Mouse (Mus musculus): ENCODE results near the gene Chit1. TPM values are rescaled to one million over a fixed set of nuclear protein-coding genes. Genes with fewer than 3 reads are reported as not detected.

The Chit1 gene
- total and polyA plus RNA-seq, 3 experiments, result not detected

- no peak overlapping the region for H3K27ac ChIP-seq (ENCODE audit: control insufficient read depth, low read depth, low read length)
- H3K4me1 ChIP-seq (ENCODE audit: control insufficient read depth in 1 of 2, insufficient read depth in 2 of 2, low read length in 2 of 2), result peaks cover 19 to 45% of the 10 kb centered on the region in 2 experiments
- TF ChIP-seq MAX (IDR thresholded peaks at IDR 0.05; ENCODE audit: low read length), result no peak
- TF ChIP-seq POLR2AphosphoS5 (IDR thresholded peaks at IDR 0.05; ENCODE audit: borderline replicate concordance, low read depth, low read length), result no peak
- TF ChIP-seq NRF1 (IDR thresholded peaks at IDR 0.05; ENCODE audit: insufficient read depth, low read depth, low read length, poor library complexity, severe bottlenecking), result no peak
- no peak for DNase-seq (ENCODE audit: low read depth, low spot score)
- peaks cover 0 to 27% of the 10 kb centered on the region in 2 experiments; a peak in 2 of 4 replicates for H3K36me3 ChIP-seq (ENCODE audit: control insufficient read depth in 1 of 2, insufficient read depth in 2 of 2, low read length in 2 of 2)
- H3K9me3 ChIP-seq (replicated peaks; ENCODE audit: insufficient read depth, low read length), result no peaks in the 10 kb centered on the region
- H3K79me2 ChIP-seq (ENCODE audit: control insufficient read depth, insufficient read depth, low read length, poor library complexity), result no peaks in the 10 kb centered on the region
- H3K4me3 ChIP-seq (ENCODE audit: control insufficient read depth in 1 of 2, insufficient read depth in 1 of 2, low read depth in 2 of 2, low read length in 2 of 2), result no peak overlapping the region
- no peaks in the 10 kb centered on the region for H3K27me3 ChIP-seq (ENCODE audit: control insufficient read depth in 1 of 2, insufficient read depth in 2 of 2, low read length in 2 of 2)
- no peak overlapping the region for H3K9ac ChIP-seq (ENCODE audit: control insufficient read depth, low read depth, low read length, poor library complexity, severe bottlenecking)
Observed at GRCm38 (mm10) chr1:134071411-134072018, 39.5 kb upstream of the Chit1 start.

GRCm38 (mm10) chr1:134073061-134073564 is 37.9 kb upstream of the Chit1 start:
- Histone ChIP-seq H3K9ac (ENCODE audit: control insufficient read depth, low read depth, low read length, poor library complexity, severe bottlenecking) (peak overlapping the region; percentile 20; the same call in 1 of the 2 replicates), H3K4me1 (ENCODE audit: control insufficient read depth in 1 of 2, insufficient read depth in 2 of 2, low read length in 2 of 2) (peaks cover 19 to 41% of the 10 kb centered on the region in 2 experiments), H3K27me3 (ENCODE audit: control insufficient read depth in 1 of 2, insufficient read depth in 2 of 2, low read length in 2 of 2) (no peaks in the 10 kb centered on the region), H3K9me3 (replicated peaks; ENCODE audit: insufficient read depth, low read length) (no peaks in the 10 kb centered on the region), H3K79me2 (ENCODE audit: control insufficient read depth, insufficient read depth, low read length, poor library complexity) (no peaks in the 10 kb centered on the region), H3K27ac (ENCODE audit: control insufficient read depth, low read depth, low read length) (peak overlapping the region; percentile 70), H3K36me3 (ENCODE audit: control insufficient read depth in 1 of 2, insufficient read depth in 2 of 2, low read length in 2 of 2) (peaks cover 0 to 35% of the 10 kb centered on the region in 2 experiments; a peak in 2 of 4 replicates), H3K4me3 (ENCODE audit: control insufficient read depth in 1 of 2, insufficient read depth in 1 of 2, low read depth in 2 of 2, low read length in 2 of 2) (no peak overlapping the region)
- peak; percentile 92 for DNase-seq (ENCODE audit: low read depth, low spot score)
- TF ChIP-seq HCFC1 (IDR thresholded peaks at IDR 0.05; ENCODE audit: low read depth, low read length) (peak; percentile 66; the same call in 1 of the 2 replicates), POLR2AphosphoS2 (IDR thresholded peaks at IDR 0.05; ENCODE audit: low read length) (peak; percentile 66; the same call in 1 of the 2 replicates), SIN3A (IDR thresholded peaks at IDR 0.05; ENCODE audit: low read length) (peak; percentile 96), ETS1 (IDR thresholded peaks at IDR 0.05; ENCODE audit: low read depth, low read length) (peak; percentile 99), USF2 (IDR thresholded peaks at IDR 0.05; ENCODE audit: borderline replicate concordance in 1 of 2, insufficient read depth in 1 of 2, low read depth in 1 of 2, low read length in 2 of 2) (no peak), MYB (IDR thresholded peaks at IDR 0.05; ENCODE audit: low read depth, low read length) (peak; percentile 50; the same call in 1 of the 2 replicates), TCF12 (IDR thresholded peaks at IDR 0.05; ENCODE audit: low read depth, low read length) (peak; percentile 100), ELF1 (IDR thresholded peaks at IDR 0.05; ENCODE audit: low read depth, low read length) (peak; percentile 70), JUND (IDR thresholded peaks at IDR 0.05; ENCODE audit: low read depth, low read length) (no peak), ZKSCAN1 (IDR thresholded peaks at IDR 0.05; ENCODE audit: low read depth, low read length) (peak; percentile 60; the same call in 1 of the 2 replicates), POLR2A (IDR thresholded peaks at IDR 0.05; ENCODE audit: control insufficient read depth in 1 of 2, insufficient read depth in 1 of 2, low read depth in 1 of 2, low read length in 2 of 2, poor library complexity in 1 of 2) (no peak), MAZ (IDR thresholded peaks at IDR 0.05; ENCODE audit: low read depth, low read length) (peak; percentile 97), GABPA (IDR thresholded peaks at IDR 0.05; ENCODE audit: low read depth, low read length) (no peak), RCOR1 (IDR thresholded peaks at IDR 0.05; ENCODE audit: low read depth, low read length) (peak; percentile 96), EP300 (IDR thresholded peaks at IDR 0.05; ENCODE audit: low read depth in 1 of 2, low read length in 2 of 2) (peak; percentile 99), UBTF (IDR thresholded peaks at IDR 0.05; ENCODE audit: borderline replicate concordance, insufficient read depth, low read depth, low read length) (no peak), POLR2AphosphoS5 (IDR thresholded peaks at IDR 0.05; ENCODE audit: borderline replicate concordance, low read depth, low read length) (no peak), ZMIZ1 (IDR thresholded peaks at IDR 0.05; ENCODE audit: low read depth, low read length) (peak; percentile 77; the same call in 1 of the 2 replicates), CHD1 (IDR thresholded peaks at IDR 0.05; ENCODE audit: low read depth, low read length) (no peak), MAX (IDR thresholded peaks at IDR 0.05; ENCODE audit: low read length) (no peak), CHD2 (IDR thresholded peaks at IDR 0.05; ENCODE audit: low read length) (peak; percentile 55), MAFK (IDR thresholded peaks at IDR 0.05; ENCODE audit: borderline replicate concordance, low read depth, low read length) (peak; percentile 88; the same call in 1 of the 2 replicates), KAT2A (conservative IDR thresholded peaks at IDR 0.05; ENCODE audit: low read depth, low read length) (0 out of 2 replicates have a peak, but pooled peaks have one; percentile 29), MEF2A (IDR thresholded peaks at IDR 0.05; ENCODE audit: extremely low read depth, insufficient replicate concordance, low read depth, low read length, poor library complexity, severe bottlenecking) (peak; percentile 97), USF1 (IDR thresholded peaks at IDR 0.05; ENCODE audit: low read depth, low read length) (peak; percentile 35; the same call in 1 of the 2 replicates), ZNF384 (IDR thresholded peaks at IDR 0.05; ENCODE audit: low read depth, low read length) (peak; percentile 35; the same call in 1 of the 2 replicates), TBP (IDR thresholded peaks at IDR 0.05; ENCODE audit: low read depth, low read length) (no peak)

Measured in MEL (cell line).